Mouse (Mus musculus) kidney, adult 2 months (tissue): ENCODE results near the gene 2900026A02Rik.

Experiments used
- CTCF ChIP-seq: fragments of 200-500 bp; conservative IDR thresholded peaks from 2 replicates; pipeline ENCODE4 v1.5.1; 2011; ENCODE audit warnings: low read depth, mild to moderate bottlenecking, control low read depth, low read length, moderate library complexity, mixed read lengths; ENCODE audit not compliant: insufficient read depth, insufficient read length
- POLR2A ChIP-seq: fragments of 200-500 bp; IDR thresholded peaks from one replicate; pipeline ENCODE4 v1.6.1; 2011; ENCODE audit warnings: low read depth, low read length, control low read depth

- TF ChIP-seq CTCF = no peak
- TF ChIP-seq POLR2A = no peak
Measured at GRCm38 (mm10) chr5:113219450-113219849, 1.6 kb downstream of the 2900026A02Rik start.
